Mouse (Mus musculus): ENCODE measurements at regions not wholly inside any gene's neighbourhood (a gene's known extent, or its start where the extent isn't known, plus 50 kb on each side); places are given as distances from the start of the nearest gene placed in this dataset.
"Not testable (repeated sequence)": the region's sequence is repeated elsewhere in the genome, so short reads cannot be mapped to it uniquely, and the experiment has no call there.

DNA sequence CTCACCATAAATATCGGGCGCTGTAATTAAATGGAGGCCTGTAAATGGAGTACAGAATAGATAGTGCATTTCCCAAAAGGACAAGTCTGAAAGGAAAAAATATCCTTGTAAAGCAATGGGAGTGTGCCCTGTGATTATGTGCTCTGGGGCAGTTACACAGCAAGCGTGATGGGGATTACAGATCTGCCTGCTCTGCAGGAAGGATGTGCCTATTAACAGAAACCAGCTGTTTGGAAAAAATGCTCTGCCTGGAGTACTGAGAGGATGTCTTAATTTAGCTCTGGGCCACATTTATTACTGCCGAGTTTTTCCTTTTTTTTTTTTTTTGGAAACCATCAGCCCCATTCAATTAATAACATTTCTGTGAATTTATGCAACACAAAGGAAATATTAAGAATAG is 344.9 kb upstream of the Tpk1 start:
- H3K4me3 ChIP-seq (ENCODE audit: insufficient read depth, low read depth, low read length), result no peak overlapping the region
- no peak overlapping the region for H3K27ac ChIP-seq (ENCODE audit: insufficient read depth, low read depth, low read length)
- WGBS, result 35% methylated on average over 4 of the region's 4 CpGs
- H3K27me3 ChIP-seq (replicated peaks; ENCODE audit: control insufficient read depth, insufficient read depth, low read length), result no peaks in the 10 kb centered on the region
- no peaks in the 10 kb centered on the region for H3K36me3 ChIP-seq (ENCODE audit: control insufficient read depth, insufficient read depth, low read length)
- DNase-seq, result peak; percentile 7
- H3K4me1 ChIP-seq (ENCODE audit: control insufficient read depth, insufficient read depth, low read length), result no peaks in the 10 kb centered on the region
- TF ChIP-seq CTCF (conservative IDR thresholded peaks at IDR 0.05; ENCODE audit: insufficient read depth, insufficient read length, low read depth, low read length) (no peak), POLR2A (IDR thresholded peaks at IDR 0.05; ENCODE audit: low read depth, low read length) (no peak)

DNA sequence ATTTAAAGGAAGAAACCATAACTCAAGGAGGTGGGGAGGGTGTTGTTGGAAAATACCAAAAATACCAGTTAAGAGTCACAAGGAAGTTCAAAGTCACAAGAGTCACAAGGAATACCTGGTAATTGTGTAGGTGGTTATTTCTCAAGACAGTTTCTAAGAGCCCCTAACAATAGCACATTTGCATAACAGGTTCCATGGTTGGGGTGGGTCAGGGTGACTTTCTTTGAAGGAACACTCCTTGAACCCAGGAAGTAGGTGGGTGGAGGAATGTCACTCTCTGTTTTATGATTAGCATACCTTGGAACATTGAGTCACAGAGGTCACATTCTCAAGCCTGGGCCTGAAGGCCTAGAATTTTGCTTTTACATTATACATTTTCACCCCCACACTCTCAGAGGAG is 341.1 kb upstream of the Tpk1 start:
- H3K27ac ChIP-seq (ENCODE audit: insufficient read depth, low read depth, low read length); DNase-seq; H3K4me3 ChIP-seq (ENCODE audit: insufficient read depth, low read depth, low read length); H3K27me3 ChIP-seq (replicated peaks; ENCODE audit: control insufficient read depth, insufficient read depth, low read length); H3K4me1 ChIP-seq (ENCODE audit: control insufficient read depth, insufficient read depth, low read length); H3K36me3 ChIP-seq (ENCODE audit: control insufficient read depth, insufficient read depth, low read length): not testable (repeated sequence)
